Mouse (Mus musculus) lung, postnatal 0 days (tissue): ENCODE results near the gene Tmprss9. TPM values are rescaled to one million over a fixed set of nuclear protein-coding genes. Genes with fewer than 3 reads are reported as not detected.

Experiments used
- ATAC-seq: fragments of 200-750 bp; cut with Nextera tagmentation; 2 replicates; pipeline ENCODE4 v1.8.0; 2017; ENCODE audit warnings: moderate library complexity
- DNase-seq: peaks from one replicate; pipeline ENCODE4 v3.0.0-alpha.2; 2016; ENCODE audit warnings: low spot score
- H3K27ac ChIP-seq: fragments of 300-500 bp; sonication (generic); 2 replicates; pipeline ENCODE4 v1.5.1; 2014; ENCODE audit warnings: antibody characterized with exemption, mild to moderate bottlenecking, low read length, mixed read lengths
- H3K27me3 ChIP-seq: fragments of 300-500 bp; sonication (generic); replicated peaks from 2 replicates; pipeline ENCODE4 v1.6.1; 2014; ENCODE audit warnings: low read length, mixed read lengths; ENCODE audit not compliant: insufficient read depth
- H3K36me3 ChIP-seq: fragments of 300-500 bp; sonication (generic); 2 replicates; pipeline ENCODE4 v1.6.1; 2014; ENCODE audit warnings: low read length, mixed read lengths; ENCODE audit not compliant: insufficient read depth
- H3K4me1 ChIP-seq: fragments of 300-500 bp; sonication (generic); 2 replicates; pipeline ENCODE4 v1.6.1; 2014; ENCODE audit warnings: antibody characterized with exemption, low read depth, low read length, mixed read lengths; ENCODE audit not compliant: insufficient read depth
- H3K4me2 ChIP-seq: fragments of 300-500 bp; sonication (generic); replicated peaks from 2 replicates; pipeline ENCODE4 v1.6.1; 2014; ENCODE audit warnings: low read depth, mild to moderate bottlenecking, low read length, moderate library complexity, mixed read lengths
- H3K4me3 ChIP-seq: fragments of 300-500 bp; sonication (generic); 2 replicates; pipeline ENCODE4 v1.5.1; 2014; ENCODE audit warnings: low read depth, low read length
- H3K9ac ChIP-seq: fragments of 300-500 bp; sonication (generic); replicated peaks from 2 replicates; pipeline ENCODE4 v1.6.1; 2014; ENCODE audit warnings: low read depth, mild to moderate bottlenecking
- H3K9me3 ChIP-seq: fragments of 300-500 bp; sonication (generic); 2 replicates; pipeline ENCODE4 v1.6.1; 2016; ENCODE audit warnings: low read length, mixed read lengths
- CTCF ChIP-seq: IDR thresholded peaks from 2 replicates; pipeline ENCODE4 v1.5.1; 2016; ENCODE audit warnings: antibody characterized with exemption, mild to moderate bottlenecking
- EP300 ChIP-seq: IDR thresholded peaks from 2 replicates; pipeline ENCODE4 v1.6.1; 2016; ENCODE audit warnings: antibody characterized with exemption, mild to moderate bottlenecking, control low read depth
- whole genome bisulfite sequencing: fragments of 180-500 bp; shearing (Covaris S2); extraction: QIAGEN DNeasy Blood & Tissue Kit; methylation state at CpG from one replicate; pipeline ENCODE4 v1.1.7; 2014; 5-methylcytosine and 5-hydroxymethylcytosine counted together
- polyA plus RNA-seq: library from polyadenylated mRNA; unstranded; fragments of >200 nt; fragmentation: Nextera tagmentation; extraction: Ambion mirVana; gene quantifications from 2 replicates; pipeline ENCODE4 v1.2.1, GENCODE M21; 2015

Tmprss9 gene
- polyA plus RNA-seq, 1 experiment from 2014 or later: not detected

- TF ChIP-seq CTCF (no peak), EP300 (no peak)
- Histone ChIP-seq H3K4me3 (no peak overlapping the region), H3K27me3 (peaks cover 30% of the 10 kb centered on the region), H3K27ac (no peak overlapping the region), H3K4me1 (no peaks in the 10 kb centered on the region), H3K4me2 (no peak overlapping the region), H3K9ac (no peak overlapping the region), H3K36me3 (no peaks in the 10 kb centered on the region), H3K9me3 (no peaks in the 10 kb centered on the region)
- DNase-seq (no peak), ATAC-seq (no peak)
- WGBS: 57% methylated on average over 6 of the region's 6 CpGs
Observed at GRCm38 (mm10) chr10:80839848-80840247, 31.8 kb upstream of the Tmprss9 start.

GRCm38 (mm10) chr10:80841685-80842084 lies 30.0 kb upstream of the Tmprss9 start:
- H3K27ac ChIP-seq: no peak overlapping the region
- no peaks in the 10 kb centered on the region for H3K9me3 ChIP-seq
- WGBS: 77% methylated on average over 2 of the region's 2 CpGs
- no peak for ATAC-seq
- no peak overlapping the region for H3K4me2 ChIP-seq
- no peak overlapping the region for H3K4me3 ChIP-seq
- H3K27me3 ChIP-seq: peaks cover 18% of the 10 kb centered on the region
- no peaks in the 10 kb centered on the region for H3K36me3 ChIP-seq
- TF ChIP-seq EP300: no peak
- TF ChIP-seq CTCF: no peak
- DNase-seq: no peak
- H3K4me1 ChIP-seq: no peaks in the 10 kb centered on the region
- H3K9ac ChIP-seq: no peak overlapping the region

GRCm38 (mm10) chr10:80842334-80842733 lies 29.3 kb upstream of the Tmprss9 start:
- WGBS: 84% methylated on average over 15 of the region's 15 CpGs
- DNase-seq (no peak), ATAC-seq (no peak)
- H3K9me3 ChIP-seq: no peaks in the 10 kb centered on the region
- H3K9ac ChIP-seq: no peak overlapping the region
- no peaks in the 10 kb centered on the region for H3K4me1 ChIP-seq
- H3K27me3 ChIP-seq: peaks cover 18% of the 10 kb centered on the region
- no peak overlapping the region for H3K27ac ChIP-seq
- no peak overlapping the region for H3K4me2 ChIP-seq
- H3K36me3 ChIP-seq: no peaks in the 10 kb centered on the region
- no peak overlapping the region for H3K4me3 ChIP-seq
- TF ChIP-seq CTCF (no peak), EP300 (no peak)

GRCm38 (mm10) chr10:80843087-80843930 lies 28.3 kb upstream of the Tmprss9 start:
- no peaks in the 10 kb centered on the region for H3K36me3 ChIP-seq
- no peak for TF ChIP-seq CTCF
- H3K9me3 ChIP-seq: no peaks in the 10 kb centered on the region
- no peaks in the 10 kb centered on the region for H3K4me1 ChIP-seq
- H3K9ac ChIP-seq: no peak overlapping the region
- DNase-seq (no peak), ATAC-seq (no peak)
- 16% methylated on average over 16 of the region's 32 CpGs for WGBS
- no peak overlapping the region for H3K27ac ChIP-seq
- H3K4me3 ChIP-seq: peak overlapping the region; percentile 15; the same call in 1 of the 2 replicates
- peak overlapping the region; percentile 44 for H3K4me2 ChIP-seq
- H3K27me3 ChIP-seq: peaks cover 18% of the 10 kb centered on the region

- Histone ChIP-seq H3K27me3 (peaks cover 18% of the 10 kb centered on the region), H3K9ac (no peak within 1 kb of the TSS), H3K36me3 (no peaks in the 10 kb centered on the region), H3K4me2 (peak within 1 kb of the TSS; percentile 44), H3K4me1 (no peaks in the 10 kb centered on the region), H3K27ac (no peak within 1 kb of the TSS), H3K4me3 (peak within 1 kb of the TSS; percentile 15; the same call in 1 of the 2 replicates), H3K9me3 (no peaks in the 10 kb centered on the region)
- DNase-seq: no peak
- ATAC-seq: no peak
- 10% methylated on average over 18 of the region's 51 CpGs for WGBS
- TF ChIP-seq EP300 (no peak), CTCF (no peak)
Observed at GRCm38 (mm10) chr10:80843931-80844547, 27.6 kb upstream of the Tmprss9 start, which contains the start of gene Lingo3. Gene Lingo3, minus strand, starts transcription at chr10:80844039.

GRCm38 (mm10) chr10:80845055-80845693 lies 26.5 kb upstream of the Tmprss9 start:
- H3K9me3 ChIP-seq: no peaks in the 10 kb centered on the region
- H3K4me3 ChIP-seq: no peak overlapping the region
- TF ChIP-seq CTCF: no peak
- TF ChIP-seq EP300: no peak
- WGBS: 49% methylated on average over 8 of the region's 8 CpGs
- H3K27me3 ChIP-seq: peaks cover 18% of the 10 kb centered on the region
- H3K4me1 ChIP-seq: no peaks in the 10 kb centered on the region
- DNase-seq (no peak), ATAC-seq (no peak)
- no peaks in the 10 kb centered on the region for H3K36me3 ChIP-seq
- H3K27ac ChIP-seq: no peak overlapping the region
- no peak overlapping the region for H3K9ac ChIP-seq
- no peak overlapping the region for H3K4me2 ChIP-seq
